Mouse (Mus musculus): ENCODE results near the gene Nfatc3. TPM values are rescaled to one million over a fixed set of nuclear protein-coding genes. Genes with fewer than 3 reads are reported as not detected.

The Nfatc3 gene
- total RNA-seq, 1 experiment, result 19.6 TPM

DNA sequence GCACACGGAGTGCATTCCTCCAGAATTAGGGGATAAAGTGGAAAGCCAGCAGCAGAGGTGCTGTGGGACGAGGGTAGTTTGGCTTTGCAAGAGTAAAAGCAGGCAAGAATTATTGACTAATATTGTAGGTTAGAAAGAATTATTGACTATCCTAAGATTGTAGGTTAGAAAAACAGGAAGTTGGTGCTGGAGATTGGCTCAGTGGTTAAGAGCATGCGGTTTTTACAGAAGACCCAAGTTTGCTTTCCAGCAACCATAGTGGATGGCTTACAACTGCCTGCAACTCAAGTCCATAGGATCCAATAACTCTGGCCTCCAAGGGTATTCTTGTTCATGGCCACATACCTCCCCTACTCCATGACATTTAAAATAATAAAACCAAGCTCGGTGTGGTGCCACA, 87.4 kb downstream of the Nfatc3 start:
- Histone ChIP-seq H3K4me3 (ENCODE audit: insufficient read depth in 1 of 2, low read depth in 1 of 2, low read length in 2 of 2, poor library complexity in 1 of 2, severe bottlenecking in 1 of 2) (no peak overlapping the region), H3K36me3 (ENCODE audit: control insufficient read depth, insufficient read depth, low read length, poor library complexity, severe bottlenecking) (no peaks in the 10 kb centered on the region), H3K9ac (ENCODE audit: insufficient read depth, low read depth, low read length, poor library complexity, severe bottlenecking) (no peak overlapping the region), H3K9me3 (ENCODE audit: control insufficient read depth, insufficient read depth, low read depth, low read length) (no peaks in the 10 kb centered on the region), H3K4me1 (ENCODE audit: control insufficient read depth in 2 of 2, insufficient read depth in 2 of 2, low read length in 2 of 2, poor library complexity in 1 of 2) (peaks cover 0 to 2% of the 10 kb centered on the region in 2 experiments; a peak in 1 of 4 replicates), H3K27ac (ENCODE audit: insufficient read depth, low read depth, low read length, poor library complexity, severe bottlenecking) (no peak overlapping the region)
- no peak for DNase-seq (ENCODE audit: low read depth, low spot score)
- TF ChIP-seq CHD2 (IDR thresholded peaks at IDR 0.05; ENCODE audit: low read depth, low read length) (no peak), HCFC1 (IDR thresholded peaks at IDR 0.05; ENCODE audit: borderline replicate concordance, insufficient read depth, low read length) (no peak)
- in situ Hi-C loops (cut with MboI; ENCODE audit: low sequenced_read_pairs in 2 of 2, unreplicated experiment in 2 of 2), result no loop called here

DNA sequence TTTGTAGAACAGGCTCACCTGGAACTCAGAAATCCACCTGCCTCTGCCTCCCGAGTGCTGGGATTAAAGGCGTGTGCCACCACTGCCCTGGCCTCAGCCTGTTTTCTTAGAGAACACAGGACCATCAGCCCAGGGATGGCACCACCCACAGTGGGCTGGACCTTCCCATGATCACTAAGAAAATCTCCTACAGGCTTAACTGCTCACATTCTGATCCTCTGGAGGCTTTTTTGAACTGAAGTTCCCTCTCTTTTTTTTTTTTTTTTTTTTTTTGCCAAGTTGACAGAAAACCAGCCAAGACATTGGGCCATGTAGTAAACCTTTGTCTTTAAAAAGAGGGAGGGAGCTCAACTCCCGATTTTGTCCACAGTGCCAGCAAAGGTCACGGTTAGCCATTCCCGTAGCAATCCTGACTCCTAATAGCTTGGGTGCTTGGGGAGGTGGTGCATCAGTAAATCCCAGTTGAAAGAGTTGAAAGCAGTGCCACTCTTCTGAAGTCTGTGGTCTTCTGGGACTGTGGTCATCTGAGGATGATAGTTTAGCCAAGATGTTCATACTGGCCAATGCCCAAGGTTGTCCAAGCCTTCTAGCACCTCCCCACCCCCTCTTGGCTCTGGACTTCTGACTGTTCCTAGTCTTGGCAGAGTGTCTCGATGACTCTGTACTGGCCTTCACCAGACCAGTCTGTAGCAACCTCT, 89.4 kb downstream of the Nfatc3 start:
- peaks cover 0 to 3% of the 10 kb centered on the region in 2 experiments; a peak in 1 of 4 replicates for H3K4me1 ChIP-seq (ENCODE audit: control insufficient read depth in 2 of 2, insufficient read depth in 2 of 2, low read length in 2 of 2, poor library complexity in 1 of 2)
- H3K9me3 ChIP-seq (ENCODE audit: control insufficient read depth, insufficient read depth, low read depth, low read length), result no peaks in the 10 kb centered on the region
- no peak for DNase-seq (ENCODE audit: low read depth, low spot score)
- in situ Hi-C loops (cut with MboI; ENCODE audit: low sequenced_read_pairs in 2 of 2, unreplicated experiment in 2 of 2), result no loop called here
- TF ChIP-seq CHD2 (IDR thresholded peaks at IDR 0.05; ENCODE audit: low read depth, low read length), result no peak
- 0 out of 2 replicates have a peak, but pooled peaks have one; percentile 13 for TF ChIP-seq MAFK (IDR thresholded peaks at IDR 0.05; ENCODE audit: insufficient read depth, low read depth, low read length)
- no peak for TF ChIP-seq ZNF384 (IDR thresholded peaks at IDR 0.05; ENCODE audit: low read depth, low read length)
- TF ChIP-seq ZC3H11A (IDR thresholded peaks at IDR 0.05; ENCODE audit: borderline replicate concordance, low read depth, low read length), result no peak
- H3K9ac ChIP-seq (ENCODE audit: insufficient read depth, low read depth, low read length, poor library complexity, severe bottlenecking), result no peak overlapping the region
- H3K4me3 ChIP-seq (ENCODE audit: insufficient read depth in 1 of 2, low read depth in 1 of 2, low read length in 2 of 2, poor library complexity in 1 of 2, severe bottlenecking in 1 of 2), result no peak overlapping the region
- H3K27ac ChIP-seq (ENCODE audit: insufficient read depth, low read depth, low read length, poor library complexity, severe bottlenecking), result no peak overlapping the region
- no peaks in the 10 kb centered on the region for H3K36me3 ChIP-seq (ENCODE audit: control insufficient read depth, insufficient read depth, low read length, poor library complexity, severe bottlenecking)

- in situ Hi-C loops (cut with MboI; ENCODE audit: low sequenced_read_pairs in 2 of 2, unreplicated experiment in 2 of 2), result no loop called here
- no peak overlapping the region for H3K4me3 ChIP-seq (ENCODE audit: insufficient read depth in 1 of 2, low read depth in 1 of 2, low read length in 2 of 2, poor library complexity in 1 of 2, severe bottlenecking in 1 of 2)
- no peak overlapping the region for H3K27ac ChIP-seq (ENCODE audit: insufficient read depth, low read depth, low read length, poor library complexity, severe bottlenecking)
- DNase-seq (ENCODE audit: low read depth, low spot score), result no peak
- H3K36me3 ChIP-seq (ENCODE audit: control insufficient read depth, insufficient read depth, low read length, poor library complexity, severe bottlenecking), result no peaks in the 10 kb centered on the region
- H3K9ac ChIP-seq (ENCODE audit: insufficient read depth, low read depth, low read length, poor library complexity, severe bottlenecking), result no peak overlapping the region
- TF ChIP-seq MAFK (IDR thresholded peaks at IDR 0.05; ENCODE audit: insufficient read depth, low read depth, low read length) (no peak), CHD2 (IDR thresholded peaks at IDR 0.05; ENCODE audit: low read depth, low read length) (no peak), ZC3H11A (IDR thresholded peaks at IDR 0.05; ENCODE audit: borderline replicate concordance, low read depth, low read length) (no peak), HCFC1 (IDR thresholded peaks at IDR 0.05; ENCODE audit: borderline replicate concordance, insufficient read depth, low read length) (no peak), ZNF384 (IDR thresholded peaks at IDR 0.05; ENCODE audit: low read depth, low read length) (no peak)
- peaks cover 0 to 3% of the 10 kb centered on the region in 2 experiments; a peak in 1 of 4 replicates for H3K4me1 ChIP-seq (ENCODE audit: control insufficient read depth in 2 of 2, insufficient read depth in 2 of 2, low read length in 2 of 2, poor library complexity in 1 of 2)
- no peaks in the 10 kb centered on the region for H3K9me3 ChIP-seq (ENCODE audit: control insufficient read depth, insufficient read depth, low read depth, low read length)
Observed at GRCm38 (mm10) chr8:106149025-106149424, 90.4 kb downstream of the Nfatc3 start.

DNA sequence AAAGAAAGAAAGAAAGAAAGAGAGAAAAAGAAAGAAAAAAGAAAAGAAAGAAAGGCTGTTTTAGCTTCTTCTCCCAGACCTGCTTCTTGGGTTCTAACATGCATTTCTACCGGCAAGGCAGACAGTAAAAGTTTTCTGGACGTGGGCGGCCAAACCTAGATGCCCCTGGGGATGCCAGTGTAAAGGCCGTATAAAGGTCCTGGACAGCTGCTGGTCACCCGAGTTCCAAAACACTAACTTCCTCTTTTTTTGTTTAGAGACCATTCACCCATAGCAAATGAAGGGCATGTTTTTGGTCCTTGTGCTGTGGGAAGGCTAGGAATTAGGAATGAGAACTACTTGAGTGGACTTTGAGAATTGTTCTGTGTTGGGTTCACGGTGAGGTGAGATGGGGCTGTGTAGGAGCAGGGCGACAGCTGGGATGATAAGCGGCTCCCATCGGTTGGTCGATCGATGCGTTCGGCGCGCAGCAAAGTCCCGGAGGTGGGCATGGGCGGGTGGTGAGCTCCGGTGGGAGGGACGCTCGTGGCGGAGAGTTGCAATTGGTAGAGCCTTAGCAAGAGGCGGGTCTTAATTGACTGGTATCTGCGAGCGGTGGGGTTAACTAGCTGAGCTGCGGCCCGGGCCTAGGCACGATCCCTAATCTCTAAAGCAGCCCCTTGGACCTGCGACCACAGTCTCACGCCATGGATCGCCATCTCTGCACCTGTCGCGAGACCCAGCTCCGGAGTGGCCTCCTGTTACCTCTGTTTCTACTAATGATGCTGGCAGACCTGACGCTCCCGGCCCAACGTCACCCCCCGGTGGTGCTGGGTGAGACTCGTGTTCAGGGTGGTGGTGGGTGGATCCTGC, 91.4 kb downstream of the Nfatc3 start, which contains the start of gene Pla2g15:
Gene Pla2g15 (plus strand): TSS at position 599 of the 852 bp plus-strand sequence.
- Histone ChIP-seq H3K27ac (ENCODE audit: insufficient read depth, low read depth, low read length, poor library complexity, severe bottlenecking) (no peak within 1 kb of the TSS), H3K9me3 (ENCODE audit: control insufficient read depth, insufficient read depth, low read depth, low read length) (no peaks in the 10 kb centered on the region), H3K36me3 (ENCODE audit: control insufficient read depth, insufficient read depth, low read length, poor library complexity, severe bottlenecking) (peaks cover 2% of the 10 kb centered on the region; the same call in 1 of the 2 replicates), H3K9ac (ENCODE audit: insufficient read depth, low read depth, low read length, poor library complexity, severe bottlenecking) (peak within 1 kb of the TSS; percentile 68), H3K4me1 (ENCODE audit: control insufficient read depth in 2 of 2, insufficient read depth in 2 of 2, low read length in 2 of 2, poor library complexity in 1 of 2) (peaks cover 0 to 3% of the 10 kb centered on the region in 2 experiments; a peak in 1 of 4 replicates), H3K4me3 (ENCODE audit: insufficient read depth in 1 of 2, low read depth in 1 of 2, low read length in 2 of 2, poor library complexity in 1 of 2, severe bottlenecking in 1 of 2) (peak within 1 kb of the TSS; percentile 70 to 75)
- no peak for TF ChIP-seq HCFC1 (IDR thresholded peaks at IDR 0.05; ENCODE audit: borderline replicate concordance, insufficient read depth, low read length)
- TF ChIP-seq MAFK (IDR thresholded peaks at IDR 0.05; ENCODE audit: insufficient read depth, low read depth, low read length), result no peak
- no peak for TF ChIP-seq ZNF384 (IDR thresholded peaks at IDR 0.05; ENCODE audit: low read depth, low read length)
- TF ChIP-seq CHD2 (IDR thresholded peaks at IDR 0.05; ENCODE audit: low read depth, low read length), result peak; percentile 86
- TF ChIP-seq ZC3H11A (IDR thresholded peaks at IDR 0.05; ENCODE audit: borderline replicate concordance, low read depth, low read length), result no peak
- in situ Hi-C loops (cut with MboI; ENCODE audit: low sequenced_read_pairs in 2 of 2, unreplicated experiment in 2 of 2), result no loop called here
- DNase-seq (ENCODE audit: low read depth, low spot score), result peak; percentile 90
